Mouse (Mus musculus): ENCODE measurements around the gene Arhgap19. TPM values are rescaled to one million over a fixed set of nuclear protein-coding genes. Genes with fewer than 3 reads are reported as not detected.
A peak's percentile ranks its signal among the peaks of the same experiment; 100 is the strongest.

Arhgap19 gene
- total RNA-seq, 2 experiments from 2014 or later, result 1.8 to 2.4 TPM

DNA sequence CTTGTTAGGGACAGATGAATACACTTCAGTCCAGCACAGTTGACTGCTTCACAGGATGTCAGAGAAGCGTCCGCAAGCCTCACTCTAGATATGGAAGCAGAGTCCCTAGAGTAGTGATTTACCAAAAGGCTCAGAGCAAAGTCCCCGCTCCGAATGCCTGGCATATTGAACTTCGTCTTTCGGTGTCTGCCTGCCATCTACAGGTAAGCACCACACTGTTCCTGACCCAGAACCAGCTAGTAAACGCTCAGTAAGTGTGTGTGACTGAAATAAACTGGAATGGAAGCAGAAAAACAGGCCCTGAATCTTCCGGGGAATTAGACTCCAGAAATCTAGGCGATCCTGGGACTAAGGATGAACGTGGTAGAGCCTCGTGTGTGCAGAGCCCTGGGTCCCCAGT, 49.9 kb downstream of the Arhgap19 start:
- intact Hi-C loops (cut with DNase I), result no loop called here
- DNase-seq, result no peak

- DNase-seq, result no peak
- intact Hi-C loops (cut with DNase I), result no loop called here
These were observed 54.4 kb downstream of the Arhgap19 start for GRCm38 (mm10) chr19:41747436-41747835.

DNA sequence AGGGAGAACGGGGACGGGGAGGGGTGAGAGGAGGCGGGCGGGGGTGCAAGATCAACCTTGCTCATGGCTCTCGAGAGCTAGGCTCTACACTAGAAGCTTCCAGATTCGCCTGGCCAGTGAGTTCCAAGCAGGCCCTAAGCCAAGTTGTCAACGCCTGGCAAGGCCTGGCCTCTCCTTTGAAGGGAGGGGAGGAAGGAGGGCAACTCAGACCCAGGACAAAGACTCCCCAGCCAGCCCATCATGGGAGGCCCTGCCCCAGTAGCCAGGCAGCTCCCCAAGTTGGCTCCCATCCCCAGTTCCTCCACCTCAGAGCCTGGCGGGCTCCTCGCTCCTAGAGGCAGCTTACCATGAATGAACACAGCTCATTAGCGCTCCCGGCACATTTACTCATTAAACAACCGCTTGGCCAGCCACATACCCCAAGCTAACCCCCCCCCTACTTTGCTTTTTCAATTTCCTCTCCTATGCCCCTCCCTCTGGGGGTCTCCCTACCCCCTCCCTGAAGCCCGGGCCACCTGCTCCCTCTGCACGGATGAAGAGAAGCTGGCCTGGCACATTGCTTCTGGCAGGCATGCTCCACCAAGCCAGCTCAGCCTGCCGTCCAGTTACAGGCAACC, 55.8 kb downstream of the Arhgap19 start:
- intact Hi-C loops (cut with DNase I), result no loop called here
- peak; percentile 15 to 32 for DNase-seq

DNA sequence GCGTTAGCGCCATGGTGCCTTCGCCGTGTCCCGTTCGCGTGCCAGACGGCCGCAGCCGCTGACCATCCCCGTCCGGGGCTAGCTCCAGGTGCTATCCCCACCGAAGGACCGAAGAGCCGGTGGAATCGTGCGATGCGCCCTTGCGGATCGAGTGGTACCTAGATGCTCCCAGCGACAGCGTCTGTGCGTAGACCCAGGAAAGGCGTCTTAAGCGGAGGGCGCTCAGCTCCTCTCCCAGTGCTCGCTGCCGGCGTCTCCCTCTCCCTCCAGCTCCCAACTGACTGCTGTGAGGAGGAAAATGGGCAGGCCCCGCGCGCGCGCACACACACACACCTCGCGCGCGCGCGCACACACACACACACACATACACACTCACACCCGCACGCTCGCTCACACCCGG, 58.5 kb downstream of the Arhgap19 start, which contains the start of gene Slit1:
Gene Slit1 (minus strand): TSS at position 270 of the 400 bp plus-strand sequence.
- intact Hi-C loops (cut with DNase I), result no loop called here

GRCm38 (mm10) chr19:41738896-41739295, 63.0 kb downstream of the Arhgap19 start:
- intact Hi-C loops (cut with DNase I), result no loop called here
- DNase-seq, result no peak

More for the DNA sequence above, 58.5 kb downstream of the Arhgap19 start, which contains the start of gene Slit1:
- DNase-seq, result no peak

GRCm38 (mm10) chr19:41738429-41738805, 63.4 kb downstream of the Arhgap19 start:
- no peak for DNase-seq
- intact Hi-C loops (cut with DNase I), result no loop called here

DNA sequence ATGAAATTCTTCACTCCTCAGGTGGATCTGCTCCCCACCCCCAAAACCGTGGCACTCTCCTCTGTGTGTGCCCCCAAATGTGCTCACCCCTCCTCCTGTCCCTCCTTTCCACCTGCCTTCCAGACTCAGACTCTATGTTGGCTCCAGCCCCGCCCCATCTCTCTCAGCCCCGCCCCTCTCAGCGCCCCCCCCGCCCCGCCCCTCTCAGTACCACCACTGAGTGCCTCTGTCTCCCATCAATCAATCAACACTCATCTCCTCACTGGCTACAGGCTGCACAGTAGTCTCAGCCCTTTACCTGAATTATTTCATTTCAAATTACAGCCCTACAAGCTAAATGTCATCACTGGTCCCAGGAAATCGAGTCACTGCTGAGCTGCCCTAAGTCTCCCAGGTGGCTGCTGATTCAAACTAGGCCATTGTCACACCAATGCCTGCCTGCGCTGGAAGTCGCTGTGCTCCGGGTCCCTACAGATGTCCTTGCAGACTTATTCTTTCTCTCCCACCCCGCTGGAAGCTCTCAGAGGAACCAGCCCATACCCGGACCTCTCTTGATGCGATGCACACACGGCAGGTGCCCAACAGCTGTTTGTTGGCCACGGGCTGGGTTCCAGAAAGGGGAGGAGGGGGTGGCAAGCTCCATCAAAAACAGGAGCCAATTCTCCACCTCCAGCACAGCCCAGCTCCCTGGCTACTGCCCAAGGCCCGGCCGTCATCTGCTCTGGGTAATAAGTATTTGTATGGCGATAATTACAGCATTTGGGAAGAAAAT, 64.0 kb downstream of the Arhgap19 start:
- DNase-seq, result no peak
- intact Hi-C loops (cut with DNase I), result no loop called here

DNA sequence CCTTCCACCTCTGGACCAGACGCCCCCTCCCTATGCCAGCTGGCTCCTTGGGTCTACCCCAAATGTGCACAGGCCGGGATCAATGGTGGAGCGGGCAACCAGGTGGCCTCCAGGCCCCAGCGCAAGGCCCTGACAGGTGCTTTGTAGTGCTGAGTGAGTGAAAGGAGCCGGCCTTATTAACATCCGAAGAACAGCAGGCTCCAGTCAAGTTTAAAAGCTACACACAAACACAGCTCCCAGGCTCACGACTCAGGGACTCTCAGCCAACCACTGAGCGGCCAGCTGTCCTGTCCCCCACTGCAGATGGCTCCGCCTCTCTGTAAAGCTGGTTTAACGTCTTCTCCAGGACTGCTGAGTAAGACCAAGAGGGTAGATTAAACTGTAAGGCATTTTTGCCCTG, 67.2 kb downstream of the Arhgap19 start:
- no peak for DNase-seq
- intact Hi-C loops (cut with DNase I), result no loop called here

GRCm38 (mm10) chr19:41725491-41725890, 76.4 kb downstream of the Arhgap19 start:
- intact Hi-C loops (cut with DNase I), result no loop called here
- no peak for DNase-seq

DNA sequence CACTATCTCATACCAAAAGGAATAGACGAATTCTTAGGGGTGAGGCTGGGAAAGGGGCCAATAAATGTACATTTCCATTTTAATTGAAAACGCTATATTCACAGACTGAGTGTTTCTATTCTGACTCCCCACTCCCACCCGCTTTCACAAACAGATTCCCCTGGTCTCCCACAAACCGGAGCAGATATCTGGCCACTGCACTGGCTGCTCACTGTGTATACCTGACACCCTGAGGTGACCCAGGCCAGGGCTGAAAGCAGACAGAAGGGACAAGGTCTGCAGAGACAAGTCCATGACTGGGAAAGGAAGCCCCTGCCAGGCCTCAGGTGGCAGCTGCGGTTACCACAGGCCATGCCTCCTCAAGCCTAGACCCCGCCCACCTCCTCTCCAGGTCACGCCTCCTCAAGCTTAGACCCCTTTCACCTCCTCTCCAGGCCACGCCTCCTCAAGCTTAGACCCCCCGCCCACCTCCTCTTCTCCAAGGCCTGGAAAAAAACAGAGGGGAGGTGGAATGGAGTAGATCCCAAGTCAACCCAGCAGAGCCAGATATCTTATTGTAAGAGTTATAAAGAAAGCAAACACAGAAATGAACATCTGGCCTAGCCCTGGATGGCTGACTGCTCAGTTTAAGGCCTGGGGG, 76.9 kb downstream of the Arhgap19 start:
- intact Hi-C loops (cut with DNase I), result no loop called here
- DNase-seq, result no peak

DNA sequence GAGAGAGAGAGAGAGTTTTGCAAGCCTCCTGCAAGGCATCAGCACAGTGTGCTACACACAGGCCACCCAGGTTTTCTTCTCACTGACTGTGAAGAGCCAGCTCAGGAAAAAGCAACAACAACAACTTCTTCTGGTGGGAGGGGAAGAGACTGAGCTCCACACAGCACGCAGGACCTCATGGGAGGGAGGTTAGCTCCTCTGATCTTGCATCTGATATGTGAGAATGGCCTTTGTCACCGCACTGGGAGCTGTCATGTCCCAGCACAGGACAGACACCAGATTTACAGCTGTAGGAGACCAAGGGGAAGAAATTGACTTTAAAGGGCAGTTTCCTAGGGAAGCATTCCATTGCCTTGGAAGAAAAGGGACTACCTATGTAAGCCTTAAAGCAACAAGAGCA, 78.5 kb downstream of the Arhgap19 start:
- intact Hi-C loops (cut with DNase I), result no loop called here

GRCm38 (mm10) chr19:41719436-41719835, 82.4 kb downstream of the Arhgap19 start:
- no peak for DNase-seq
- intact Hi-C loops (cut with DNase I), result no loop called here

More for the DNA sequence above, 78.5 kb downstream of the Arhgap19 start:
- no peak for DNase-seq

Other genes with a start within 250 kb of the Arhgap19 start
- gene Gm340, start 219.7 kb downstream of the Arhgap19 start, total RNA-seq (2021), result 1 to 10 TPM; 8.7 to 9.0 TPM
- under 1 TPM in 1 of 2 experiments, not detected in 1; 0.11 TPM for gene Slit1, start 58.4 kb downstream of the Arhgap19 start, total RNA-seq (2021)
- gene Frat1, start 27.9 kb upstream of the Arhgap19 start, total RNA-seq (2021), result 1 to 10 TPM; 4.6 to 6.2 TPM
- gene Frat2, start 46.1 kb upstream of the Arhgap19 start, total RNA-seq (2021), result 1 to 10 TPM; 5.0 to 7.7 TPM
- gene Rrp12, start 94.1 kb upstream of the Arhgap19 start, total RNA-seq (2021), result 10 to 100 TPM; 17.0 to 17.3 TPM
- 10 to 100 TPM; 91.8 to 93.2 TPM for gene Pgam1, start 109.9 kb upstream of the Arhgap19 start, total RNA-seq (2021)
- 10 to 100 TPM; 12.9 to 14.0 TPM for gene Exosc1, start 131.4 kb upstream of the Arhgap19 start, total RNA-seq (2021)
- gene Zdhhc16, start 131.4 kb upstream of the Arhgap19 start, total RNA-seq (2021), result 10 to 100 TPM; 16.2 to 17.4 TPM
- 10 to 100 TPM; 17.3 to 18.0 TPM for gene Mms19, start 179.1 kb upstream of the Arhgap19 start, total RNA-seq (2021)
- gene Ubtd1, start 179.7 kb upstream of the Arhgap19 start, total RNA-seq (2021), result 10 to 100 TPM; 19.6 to 21.2 TPM
- gene Ankrd2, start 234.0 kb upstream of the Arhgap19 start, total RNA-seq (2021), result under 1 TPM; 0.24 to 0.36 TPM
- 1 to 10 TPM; 1.4 to 1.7 TPM for gene Hoga1, start 243.6 kb upstream of the Arhgap19 start, total RNA-seq (2021)